Mouse (Mus musculus) thymus, postnatal 36 days (tissue): ENCODE data around the gene Pde10a.
"Not testable (repeated sequence)": the region's sequence is repeated elsewhere in the genome, so short reads cannot be mapped to it uniquely, and the experiment has no call there.

ENCODE experiments used
- DNase-seq, 2 experiments: peaks; one replicate each; pipeline ENCODE4 v3.0.0; 2022; ENCODE audit warnings: mixed read lengths in 2 of 2

Pde10a gene

DNA sequence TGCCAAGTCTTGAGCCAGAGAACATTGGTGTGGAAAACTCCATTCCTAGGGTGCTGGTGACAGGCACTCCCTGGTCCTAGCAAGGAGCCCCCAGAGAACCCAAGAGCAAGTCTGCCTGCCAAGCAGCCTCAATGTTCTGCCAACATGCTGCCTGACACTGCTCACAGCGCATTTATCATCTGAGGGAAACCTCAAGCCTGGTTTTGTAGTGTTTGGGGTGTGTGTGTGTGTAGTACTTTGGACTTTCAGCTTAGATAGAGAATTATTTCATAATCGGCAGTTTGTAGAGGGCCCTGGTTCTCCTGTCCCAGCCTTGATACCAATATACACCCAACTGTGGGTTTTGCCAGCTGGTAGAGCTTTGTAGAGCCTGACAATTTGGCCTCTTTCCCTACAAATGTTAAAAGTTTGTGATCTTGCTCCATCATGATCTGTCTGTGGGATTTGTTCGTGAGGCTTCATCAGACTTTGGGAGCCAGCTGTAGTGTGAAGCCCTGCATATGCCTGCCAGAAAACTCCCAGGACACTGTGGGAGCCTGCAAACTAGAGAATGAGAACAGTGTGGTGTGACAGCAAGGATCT, 127.6 kb downstream of the Pde10a start:
- DNase-seq = no peak

DNA sequence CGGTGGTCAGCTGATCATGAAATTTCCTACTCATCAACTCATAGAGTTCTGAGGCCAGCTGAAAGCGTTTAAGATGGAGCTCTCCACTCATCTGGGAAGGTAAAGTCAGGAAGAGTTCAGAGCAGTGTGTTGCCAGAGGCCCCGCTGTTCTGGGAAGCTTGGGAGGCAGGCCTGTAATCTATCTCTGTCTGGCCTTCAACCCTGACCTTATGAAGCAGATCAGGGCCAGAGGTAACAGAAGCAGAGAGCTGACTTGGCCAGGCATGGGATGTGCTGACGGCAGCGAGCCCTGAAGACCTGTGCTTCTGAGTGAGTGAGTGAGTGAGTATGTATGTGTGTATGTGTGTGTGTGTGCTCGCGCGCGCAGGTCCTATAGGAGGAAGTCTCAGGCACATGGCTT, 132.5 kb downstream of the Pde10a start:
- no peak for DNase-seq

DNA sequence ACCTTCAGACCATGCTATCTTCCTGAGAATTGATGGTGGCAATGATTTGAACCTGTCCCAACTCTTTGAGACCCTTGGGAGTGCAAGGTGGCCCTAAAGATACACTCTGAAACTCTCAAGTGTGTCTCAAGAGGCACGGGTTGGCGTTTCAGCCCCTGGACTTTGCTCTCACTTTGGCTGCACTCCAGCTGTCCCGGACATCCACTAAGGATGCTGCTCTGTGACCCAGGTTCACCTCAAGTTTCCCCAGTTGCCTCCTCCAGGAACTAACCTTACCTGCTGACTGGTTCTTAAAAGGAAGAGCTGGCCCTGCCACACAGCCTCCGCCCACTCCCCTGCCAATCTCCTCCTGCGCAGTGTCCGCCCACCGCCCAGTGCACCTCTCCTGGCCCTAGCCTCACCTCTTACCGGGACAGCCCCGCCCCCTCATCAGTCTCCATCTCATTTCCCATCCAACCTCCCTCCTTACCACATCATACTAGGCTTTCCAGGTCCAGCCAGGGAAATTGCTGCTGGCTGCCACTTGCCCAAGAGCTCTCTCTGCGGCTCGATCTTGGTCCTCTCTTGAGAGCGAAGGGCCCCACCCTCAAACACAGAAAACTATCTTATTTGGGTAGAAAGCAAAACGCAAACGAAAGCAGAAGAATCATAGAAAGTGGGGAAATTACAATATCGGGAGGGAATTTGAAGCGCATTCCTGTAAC, 133.7 kb downstream of the Pde10a start:
- no peak for DNase-seq

DNA sequence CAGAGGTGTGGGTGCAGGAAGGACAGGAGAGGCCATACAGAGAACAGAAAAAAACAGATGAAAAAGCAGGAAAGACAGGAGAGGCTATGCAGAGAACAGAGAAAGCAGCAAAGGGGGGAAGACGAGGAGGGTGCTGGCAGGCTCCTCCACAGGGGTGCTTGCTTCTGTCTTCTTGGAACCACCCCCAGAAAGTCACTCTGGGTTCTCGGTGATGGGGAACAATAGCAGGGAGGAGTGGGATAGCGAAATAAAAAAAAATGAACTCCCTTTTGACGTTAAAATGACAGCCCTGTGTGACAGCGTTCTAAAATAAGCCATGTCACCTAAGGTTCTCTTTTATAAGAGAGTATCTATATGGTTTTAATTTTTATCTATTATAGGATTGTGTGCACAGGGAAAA, 141.7 kb downstream of the Pde10a start:
- no peak for DNase-seq

DNA sequence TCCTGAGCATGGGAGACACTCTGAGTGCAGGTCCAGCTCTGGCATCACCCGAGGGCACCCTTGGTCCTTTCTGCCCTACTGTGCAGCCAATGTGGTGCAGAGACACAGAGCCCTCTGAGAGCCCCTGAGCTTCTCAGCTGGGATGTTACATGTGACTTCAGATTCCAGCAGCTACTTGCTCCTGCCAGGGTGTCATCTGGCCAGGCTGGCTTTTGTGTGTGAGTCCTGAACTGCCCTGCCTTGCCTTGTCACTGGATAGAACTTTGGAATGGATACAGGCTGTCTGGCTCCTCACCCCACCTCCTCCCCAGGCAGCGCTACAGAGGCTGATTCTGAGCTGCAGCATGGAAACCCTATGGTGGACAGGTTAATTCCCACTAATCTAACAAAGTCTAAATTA, 149.5 kb downstream of the Pde10a start:
- no peak for DNase-seq

DNA sequence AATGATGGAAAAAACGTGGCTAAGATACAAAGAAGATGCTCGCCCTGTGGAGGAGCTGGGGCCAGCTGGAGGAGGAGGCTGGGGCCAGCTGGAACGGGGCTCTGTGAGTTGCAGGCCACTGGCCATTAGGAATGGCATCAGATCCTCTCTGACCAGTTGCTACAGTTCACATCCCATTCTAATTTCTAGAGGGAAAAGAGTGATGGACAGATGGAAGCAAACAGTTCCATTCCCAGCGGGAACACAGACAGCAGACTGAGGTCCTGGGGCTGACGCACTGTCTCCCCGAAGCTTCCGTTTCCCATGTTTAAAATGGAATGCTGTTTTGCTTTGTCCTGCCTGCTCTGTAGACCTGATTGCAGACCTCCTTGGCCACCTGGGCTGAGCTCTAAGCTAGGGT, 161.2 kb downstream of the Pde10a start:
- no peak for DNase-seq

DNA sequence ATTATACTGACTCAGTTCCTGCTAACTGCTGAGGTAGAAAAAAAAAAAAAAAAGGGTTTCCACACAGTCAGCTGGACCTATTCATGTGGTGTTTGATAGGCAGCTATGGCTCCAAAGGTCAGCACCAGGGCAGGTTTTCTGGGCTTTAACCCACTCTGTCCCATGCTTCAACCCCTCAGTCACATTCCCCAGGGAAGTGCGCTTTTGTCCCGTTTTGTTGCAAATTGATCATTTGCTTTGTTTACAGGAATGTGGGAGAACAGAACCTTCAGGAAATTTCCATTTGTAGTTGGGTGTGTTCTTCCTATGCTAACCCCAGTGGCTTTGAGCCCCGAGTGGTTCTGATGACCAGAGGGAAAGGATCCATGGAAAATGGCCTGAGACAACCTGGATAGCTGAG, 162.9 kb downstream of the Pde10a start:
- no peak for DNase-seq

DNA sequence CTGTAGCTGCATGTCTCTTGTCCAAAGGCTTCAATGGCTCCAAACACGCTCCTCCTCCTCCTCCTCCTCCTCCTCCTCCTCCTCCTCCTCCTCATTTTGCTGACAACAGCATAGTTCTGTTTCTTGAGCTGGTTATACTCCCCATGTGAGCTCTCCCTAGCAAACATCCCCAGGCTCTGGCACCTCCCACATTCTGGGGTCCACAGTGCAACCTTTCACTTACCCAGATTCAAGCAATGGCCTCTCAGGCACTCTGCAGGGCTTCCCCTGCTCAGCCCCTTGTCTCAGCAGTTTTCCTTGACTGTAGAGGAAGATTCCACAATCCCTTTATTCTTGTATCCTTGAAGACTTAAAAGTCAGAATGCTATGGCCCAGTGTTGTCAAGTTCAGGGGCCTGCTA, 173.1 kb downstream of the Pde10a start:
- no peak for DNase-seq

DNA sequence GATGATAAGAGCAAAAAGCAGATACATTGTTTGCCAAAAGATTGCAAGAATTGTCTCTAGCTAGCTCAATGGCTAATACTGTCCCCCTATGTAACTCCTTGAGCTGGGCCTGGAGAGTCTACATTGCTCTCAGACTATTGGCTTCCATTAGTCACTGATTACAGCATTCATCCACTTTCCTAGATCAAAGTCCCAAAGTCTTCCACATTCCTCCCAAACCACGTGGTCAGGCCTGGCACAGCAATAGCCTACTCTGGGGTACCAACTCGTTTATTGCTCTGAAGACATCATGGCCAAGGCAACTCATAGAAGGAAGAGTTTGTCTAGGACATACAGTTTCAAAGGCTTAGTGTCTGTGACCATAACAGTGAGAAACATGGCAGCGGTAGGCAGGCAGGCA, 173.6 kb downstream of the Pde10a start:
- DNase-seq = no peak

DNA sequence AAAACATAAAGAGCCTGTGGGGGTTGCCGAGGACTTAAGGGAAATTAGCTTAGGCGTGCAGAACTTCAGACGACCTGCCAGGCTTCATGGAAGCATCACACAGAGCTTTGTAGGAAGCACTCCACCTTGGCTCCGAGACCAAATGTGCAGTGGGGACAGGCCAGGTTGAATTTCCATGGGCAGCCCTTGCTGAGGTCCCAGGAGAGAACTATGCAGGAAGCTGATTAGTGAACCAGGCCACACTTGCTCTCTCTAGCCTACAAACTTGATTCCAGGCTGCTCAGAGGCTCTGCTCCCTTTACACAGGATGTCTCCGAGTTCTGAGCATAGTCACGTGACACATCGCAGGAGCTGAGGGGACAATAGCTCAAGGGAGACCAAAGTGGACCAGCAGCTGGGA, 175.9 kb downstream of the Pde10a start:
- DNase-seq = no peak

DNA sequence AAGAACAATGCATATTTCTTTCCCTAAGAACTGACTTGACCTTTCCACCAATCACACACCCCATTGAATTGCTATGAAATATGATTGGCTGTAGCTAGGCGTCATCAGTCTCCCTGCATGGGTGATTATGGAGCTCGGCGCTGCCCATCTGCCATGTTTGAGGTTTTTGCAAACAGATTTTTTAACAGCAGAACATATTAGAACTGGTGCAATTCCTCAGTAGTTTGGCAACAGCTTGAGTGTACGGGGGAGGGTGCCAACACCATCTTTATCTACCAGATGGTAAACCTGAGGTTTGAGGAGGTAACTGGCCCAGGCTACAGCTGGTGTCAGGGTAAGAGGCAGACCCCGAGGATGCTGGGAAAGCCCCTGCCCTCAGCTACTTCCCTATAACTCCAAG, 177.3 kb downstream of the Pde10a start:
- DNase-seq = no peak

DNA sequence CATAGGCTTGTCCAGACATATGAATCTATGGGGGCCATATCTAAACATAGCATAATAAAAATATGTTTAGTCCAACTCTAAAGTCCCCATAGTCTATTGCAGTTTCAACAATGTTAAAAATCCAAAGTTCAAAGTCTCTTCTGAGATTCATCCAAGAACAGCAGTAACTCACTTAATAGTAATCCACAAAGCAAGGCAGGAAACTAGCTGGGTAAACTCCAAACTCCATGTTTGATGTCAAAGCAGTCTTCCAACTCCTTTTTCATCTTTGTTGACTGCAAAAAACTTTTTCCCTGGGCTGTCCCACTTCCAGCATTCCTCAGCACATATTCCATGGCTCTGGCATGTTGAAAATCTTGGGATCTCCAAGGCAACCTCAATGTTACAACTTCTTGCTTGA, 182.8 kb downstream of the Pde10a start:
- no peak for DNase-seq

DNA sequence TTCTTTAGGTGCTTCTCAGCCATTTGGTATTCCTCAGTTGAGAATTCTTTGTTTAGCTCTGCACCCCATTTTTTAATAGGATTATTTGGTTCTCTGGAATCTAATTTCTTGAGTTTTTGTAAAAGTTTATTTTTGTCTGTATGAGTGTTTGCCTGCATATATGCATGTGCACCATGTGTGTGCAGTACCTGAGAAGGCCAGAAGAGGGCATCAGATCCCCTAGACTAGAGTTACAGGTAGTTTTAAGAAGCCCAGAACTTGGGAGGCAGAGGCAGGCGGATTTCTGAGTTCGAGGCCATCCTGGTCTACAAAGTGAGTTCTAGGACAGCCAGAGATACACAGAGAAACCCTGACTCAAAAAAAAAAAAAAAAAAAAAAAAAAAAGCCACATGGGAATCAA, 187.6 kb downstream of the Pde10a start:
- DNase-seq = not testable (repeated sequence)

DNA sequence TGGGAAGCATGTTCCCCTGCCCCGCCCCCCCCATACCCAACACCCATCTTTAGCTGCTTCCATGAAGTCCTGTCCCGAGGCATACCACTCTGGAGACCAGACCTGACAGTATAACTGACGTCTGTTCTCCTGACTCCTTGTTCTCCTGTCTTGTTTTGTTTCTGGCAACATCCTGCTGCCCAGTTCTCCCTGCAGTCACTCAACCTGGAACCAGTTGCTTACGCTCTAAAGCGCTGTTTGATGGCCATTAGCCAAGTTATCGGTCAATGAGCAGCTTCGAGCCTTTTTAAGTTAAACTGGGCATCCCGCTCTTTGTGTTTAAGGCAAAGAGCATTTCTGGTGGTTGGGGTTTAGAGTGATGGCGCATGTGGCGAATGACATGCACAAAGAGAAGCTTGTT, 195.8 kb downstream of the Pde10a start:
- no peak for DNase-seq

DNA sequence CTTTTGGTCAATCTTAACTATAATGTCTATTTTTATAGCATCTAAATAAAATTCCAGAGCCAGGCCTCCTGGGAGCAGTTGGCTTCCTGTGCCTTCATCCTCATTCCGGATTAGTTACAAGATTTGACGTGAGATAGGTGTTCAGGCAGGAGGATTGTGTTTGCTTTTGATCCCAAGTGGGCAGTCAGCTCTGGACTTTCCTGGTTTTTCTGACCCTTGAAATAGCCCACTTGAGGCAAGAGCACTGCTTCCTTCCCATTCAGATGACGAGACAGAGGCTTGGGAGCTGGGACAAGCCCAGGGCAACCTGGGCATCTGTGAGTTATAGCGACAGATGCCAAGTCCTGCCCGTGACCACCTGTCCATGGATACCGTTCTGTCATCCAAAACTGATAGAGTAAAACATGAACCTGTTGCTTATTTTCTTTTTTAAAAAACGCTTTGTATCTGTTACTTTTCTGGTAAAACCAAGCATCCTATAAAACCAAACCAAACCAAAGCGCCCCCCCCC, 199.3 kb downstream of the Pde10a start:
- no peak for DNase-seq

DNA sequence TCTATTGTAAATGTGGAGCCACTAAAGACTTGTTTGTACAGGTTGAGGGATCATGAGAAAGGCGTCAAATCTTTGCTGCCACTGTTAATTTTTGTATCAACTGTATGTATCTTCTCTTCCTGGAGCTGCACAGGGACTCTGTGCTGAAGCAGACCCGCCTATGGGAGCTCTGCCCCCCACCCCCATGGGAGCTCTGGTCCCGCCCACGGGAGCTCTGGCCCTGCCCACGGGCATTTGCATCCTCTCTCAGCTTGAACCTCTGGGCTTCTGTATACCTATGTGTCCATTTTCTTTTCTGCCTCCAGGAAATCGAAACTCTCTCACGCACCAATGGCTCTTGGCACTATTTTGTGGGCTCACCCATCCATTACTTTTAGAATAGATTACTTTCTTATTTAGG, 203.5 kb downstream of the Pde10a start:
- peak; percentile 8 to 23 for DNase-seq

DNA sequence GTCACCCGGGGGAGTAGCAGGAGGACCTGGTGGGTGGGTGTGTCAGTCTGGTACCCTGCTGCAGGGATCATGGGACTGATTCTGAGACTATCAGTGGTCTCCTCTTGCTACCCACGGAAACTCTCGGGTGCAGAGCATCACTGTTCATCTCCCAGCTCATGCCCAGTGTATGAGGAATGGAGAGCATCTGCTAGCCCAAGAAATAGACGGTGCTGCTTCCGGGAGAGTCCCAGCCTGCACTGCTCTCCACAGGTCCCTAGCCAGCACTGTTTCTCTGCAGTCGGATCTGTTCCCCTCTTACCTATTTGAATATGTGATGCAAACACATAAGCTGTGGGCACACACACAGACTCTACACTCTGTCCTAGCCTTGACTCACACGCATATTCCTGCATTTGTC, 204.6 kb downstream of the Pde10a start:
- no peak for DNase-seq

DNA sequence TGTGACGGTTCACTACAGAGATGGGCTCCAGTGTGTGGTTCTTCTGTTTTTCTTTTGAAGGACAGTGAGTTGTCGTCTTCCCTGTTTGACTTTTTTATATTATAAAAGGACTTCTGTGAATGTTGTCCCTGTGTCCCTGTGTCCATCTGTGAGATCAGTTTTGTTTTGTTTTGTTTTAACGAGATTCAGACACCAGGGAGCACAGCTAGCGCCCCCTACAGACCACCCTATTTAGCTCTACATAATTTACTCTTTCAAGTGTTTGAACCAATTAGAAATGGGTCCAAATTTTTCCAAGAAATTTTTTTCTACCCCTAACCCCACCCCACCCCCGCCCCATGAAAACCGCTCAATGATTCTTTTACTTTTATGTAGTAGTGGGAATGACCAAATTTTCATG, 205.9 kb downstream of the Pde10a start:
- no peak for DNase-seq

DNA sequence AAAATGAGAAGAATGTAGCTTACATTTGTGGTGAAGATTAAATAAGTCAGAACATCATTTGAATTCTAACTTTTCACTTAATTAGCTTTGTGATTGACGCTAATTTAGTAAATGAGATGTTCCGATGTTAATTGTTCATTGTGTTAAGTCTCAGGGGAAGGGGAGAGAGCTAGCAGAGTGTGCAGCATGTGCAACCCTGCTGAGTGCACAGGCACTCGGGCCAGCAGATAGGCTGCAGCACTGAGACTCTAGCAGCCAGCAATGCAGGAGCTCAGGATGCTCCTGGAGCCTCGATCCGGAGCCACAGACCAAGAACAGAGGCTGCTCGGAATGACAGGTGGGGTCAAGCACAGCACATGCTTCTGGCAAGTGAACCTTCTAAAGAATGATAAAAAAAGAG, 211.1 kb downstream of the Pde10a start:
- no peak for DNase-seq

DNA sequence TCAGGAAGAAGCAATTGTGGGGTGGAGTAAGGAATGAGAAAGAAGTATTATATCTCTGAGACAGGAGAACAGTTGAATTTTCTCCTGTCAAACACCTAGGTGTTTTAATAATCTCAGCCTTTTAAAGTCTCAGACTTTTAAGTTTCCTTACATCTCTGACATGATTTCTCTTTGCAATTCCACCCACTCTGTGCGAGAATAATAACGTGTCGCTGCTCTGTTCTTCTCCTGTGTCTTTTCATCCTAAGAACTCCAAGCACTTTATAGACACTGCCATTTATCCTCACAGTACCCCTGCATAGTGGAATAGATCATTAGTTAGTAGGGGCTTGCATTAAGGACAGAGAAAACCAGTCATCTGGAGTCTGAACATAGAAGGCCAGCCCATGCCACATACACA, 217.6 kb downstream of the Pde10a start:
- no peak for DNase-seq

DNA sequence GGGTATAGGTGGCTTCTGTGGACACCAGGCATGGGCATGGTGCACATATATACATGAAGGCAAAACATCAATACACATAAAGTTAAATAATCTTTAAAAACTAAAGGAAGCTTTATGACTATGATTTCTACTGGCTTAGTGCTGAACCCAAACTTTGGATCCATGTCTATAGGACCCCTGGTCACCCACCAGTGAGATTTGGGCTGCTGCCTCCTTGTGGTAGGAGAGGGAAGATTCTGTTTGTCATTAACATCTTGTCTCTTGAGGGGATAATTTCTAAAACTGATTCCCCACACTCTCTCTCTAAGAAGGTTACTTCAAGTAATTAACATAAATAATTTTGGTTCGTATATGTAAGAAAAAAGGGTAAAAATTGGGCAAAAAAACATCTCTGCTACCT, 220.2 kb downstream of the Pde10a start:
- no peak for DNase-seq

DNA sequence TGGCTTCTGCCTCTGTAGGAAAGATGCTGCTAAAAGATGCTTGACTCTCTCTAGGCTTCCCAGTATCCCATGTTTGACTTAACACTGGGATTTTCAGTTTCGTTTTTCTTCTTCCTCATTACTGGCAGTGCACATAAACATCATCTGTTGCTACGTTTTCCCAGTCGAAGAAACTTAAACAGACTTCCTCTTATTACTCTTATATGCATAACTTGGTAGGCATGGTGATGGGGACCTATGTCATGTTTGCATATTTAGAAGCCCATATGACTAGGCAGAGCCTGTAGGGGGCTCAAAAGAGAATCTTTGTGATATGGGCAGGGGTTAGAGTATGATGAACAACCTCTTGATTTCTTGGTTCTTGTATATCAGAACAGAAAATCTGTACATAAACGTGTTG, 224.3 kb downstream of the Pde10a start:
- no peak for DNase-seq

DNA sequence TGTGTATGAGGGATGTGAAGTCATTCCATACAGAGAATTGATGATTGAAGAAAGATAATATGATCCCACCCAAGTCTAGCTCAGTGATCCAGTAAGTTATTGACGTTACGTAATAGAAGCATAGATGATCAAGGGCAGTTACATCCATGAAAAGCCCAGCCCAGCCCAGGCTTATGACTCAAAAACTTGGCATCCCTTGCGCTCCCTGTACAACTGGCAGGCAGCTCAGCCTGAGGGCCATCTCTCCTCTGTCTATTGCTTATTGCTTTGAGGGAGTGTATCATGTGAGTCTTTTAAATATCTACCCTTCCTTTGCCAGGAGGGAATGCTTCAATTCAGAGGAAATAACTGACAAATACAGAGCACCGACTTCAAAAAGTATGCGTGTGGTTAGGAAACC, 232.4 kb downstream of the Pde10a start:
- DNase-seq = no peak

DNA sequence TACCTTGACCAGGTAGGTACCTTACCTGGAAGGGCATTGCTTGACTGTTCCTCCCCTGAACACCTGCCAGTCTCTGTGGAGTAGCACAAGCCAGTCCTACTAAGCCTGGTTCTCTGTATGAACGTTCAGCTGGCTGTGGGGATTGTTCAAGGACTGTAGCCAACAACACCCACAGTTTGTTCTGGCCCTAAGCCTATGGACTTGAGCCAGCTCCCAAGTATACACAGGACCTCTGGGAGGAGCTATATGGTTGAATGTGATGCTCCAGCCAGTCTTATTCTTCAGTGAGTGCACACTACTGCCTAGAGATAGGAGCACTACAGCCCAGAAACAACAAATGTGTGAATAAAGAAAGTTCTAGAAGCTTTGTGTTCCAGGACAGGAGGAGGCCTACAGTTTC, 238.1 kb downstream of the Pde10a start:
- DNase-seq = no peak

DNA sequence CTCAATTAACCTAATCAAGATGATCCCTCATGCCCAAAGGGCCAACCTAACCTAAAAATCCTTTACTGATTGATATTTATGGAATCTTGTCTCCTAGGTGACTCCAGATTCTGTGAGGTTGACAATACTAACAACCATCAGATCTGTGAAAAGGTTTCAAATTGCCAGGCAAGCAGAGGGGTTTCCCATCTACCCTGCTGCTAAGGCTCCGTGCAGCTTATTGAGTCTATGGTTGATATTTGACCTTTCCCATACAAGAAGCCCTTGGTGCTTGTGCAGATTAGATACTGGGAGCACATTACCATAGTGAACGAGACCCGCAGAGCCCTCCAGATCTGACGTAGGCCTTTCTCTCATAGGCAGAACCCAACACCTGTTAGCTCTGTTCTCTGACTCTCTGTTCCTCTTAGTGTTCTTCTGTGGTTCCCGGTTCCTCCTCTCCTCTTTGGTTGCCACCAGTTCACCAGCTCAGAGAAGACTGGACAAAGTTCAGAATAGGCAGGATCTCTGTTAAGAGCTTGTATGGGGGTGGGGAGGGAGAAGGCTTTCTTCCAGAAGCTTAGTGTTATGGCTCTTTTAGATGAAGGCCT, 240.9 kb downstream of the Pde10a start:
- no peak for DNase-seq
